Mouse (Mus musculus) heart, embryonic 10.5 days (tissue): ENCODE results near the gene Palb2. TPM values are rescaled to one million over a fixed set of nuclear protein-coding genes. Genes with fewer than 3 reads are reported as not detected.

Experiments used
- DNase-seq: peaks from one replicate; pipeline ENCODE4 v3.0.0-alpha.2; 2017; ENCODE audit warnings: low spot score
- H3K27ac ChIP-seq: fragments of 300-500 bp; sonication (generic); 2 replicates; pipeline ENCODE4 v1.5.1; 2016; ENCODE audit warnings: mild to moderate bottlenecking
- H3K27me3 ChIP-seq: fragments of 300-500 bp; sonication (generic); 2 replicates; pipeline ENCODE4 v1.6.1; 2016; ENCODE audit warnings: mild to moderate bottlenecking; ENCODE audit not compliant: poor library complexity, insufficient read depth, severe bottlenecking
- H3K36me3 ChIP-seq: fragments of 300-500 bp; sonication (generic); 2 replicates; pipeline ENCODE4 v1.6.1; 2016; ENCODE audit warnings: mild to moderate bottlenecking, moderate library complexity
- H3K4me1 ChIP-seq: fragments of 300-500 bp; sonication (generic); 2 replicates; pipeline ENCODE4 v1.6.1; 2016; ENCODE audit warnings: mild to moderate bottlenecking
- H3K4me3 ChIP-seq: fragments of 300-500 bp; sonication (generic); 2 replicates; pipeline ENCODE4 v1.5.1; 2016; ENCODE audit warnings: mild to moderate bottlenecking, moderate library complexity
- H3K9me3 ChIP-seq: fragments of 300-500 bp; sonication (generic); 2 replicates; pipeline ENCODE4 v1.6.1; 2016; ENCODE audit warnings: mild to moderate bottlenecking, moderate library complexity
- WGBS: fragments of 180-500 bp; shearing (Covaris S2); methylation state at CpG from one replicate; pipeline ENCODE4 v1.1.7; 2016; 5-methylcytosine and 5-hydroxymethylcytosine counted together
- polyA plus RNA-seq: library from polyadenylated mRNA; unstranded; fragments of >200 nt; fragmentation: Nextera tagmentation; extraction: Ambion mirVana; gene quantifications from 2 replicates; pipeline ENCODE4 v1.2.1, GENCODE M21; 2016

Palb2 gene
- polyA plus RNA-seq = 13.4 and 17.9 TPM in 2 replicates

DNA sequence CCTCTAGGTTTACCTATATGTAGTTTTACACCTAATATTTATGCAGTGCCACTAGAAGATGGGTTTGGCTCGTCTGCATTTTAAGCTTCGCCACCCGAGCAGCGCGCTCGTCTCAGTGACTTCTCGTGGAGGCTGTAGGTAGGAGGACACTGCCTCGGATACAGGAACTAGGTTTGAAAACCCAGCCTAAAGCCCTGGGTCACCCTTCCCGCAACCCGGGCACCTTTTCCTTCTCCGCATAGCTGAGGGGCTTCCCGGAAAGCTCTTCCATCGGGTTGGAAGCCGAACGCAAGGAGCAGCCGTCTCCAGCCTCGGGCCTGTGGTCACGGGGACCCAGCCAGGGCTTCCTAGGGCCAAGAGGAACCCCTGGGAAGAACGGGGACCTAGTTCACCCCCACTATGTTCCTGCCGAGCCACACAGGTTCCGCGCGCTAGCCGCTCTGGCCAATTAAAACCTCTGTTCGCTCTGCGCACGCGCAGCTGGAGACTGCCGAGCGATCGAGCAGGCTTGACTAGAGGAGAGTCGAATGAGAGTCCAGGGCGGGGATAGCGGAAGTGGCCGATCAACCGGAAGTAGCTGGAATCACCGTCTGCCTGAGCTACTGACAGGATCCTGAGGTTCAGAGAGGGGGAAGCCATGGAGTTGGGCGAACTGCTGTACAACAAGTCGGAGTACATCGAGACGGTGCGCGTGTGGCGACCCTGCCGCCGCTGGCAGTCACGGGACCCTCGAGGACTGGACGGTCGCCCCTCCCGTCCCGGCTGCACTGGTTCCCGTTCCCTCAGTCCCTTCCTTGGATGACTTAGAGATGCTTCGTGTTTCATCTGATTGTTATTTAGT, at the start of gene Palb2, which contains the start of gene Dctn5:
TSS of gene Palb2 (minus strand) at position 489 of the 841 bp plus-strand sequence.
TSS of gene Dctn5 (plus strand) at position 545 of the 841 bp plus-strand sequence.
- no peaks in the 10 kb centered on the region for H3K9me3 ChIP-seq
- H3K4me1 ChIP-seq = peaks cover 12% of the 10 kb centered on the region
- WGBS = under 1% methylated on average over 54 of the region's 54 CpGs
- H3K27ac ChIP-seq = peak within 1 kb of the TSS; percentile 88
- H3K36me3 ChIP-seq = peaks cover 38% of the 10 kb centered on the region
- no peaks in the 10 kb centered on the region for H3K27me3 ChIP-seq
- peak within 1 kb of the TSS; percentile 85 for H3K4me3 ChIP-seq
- DNase-seq = peak; percentile 98

DNA sequence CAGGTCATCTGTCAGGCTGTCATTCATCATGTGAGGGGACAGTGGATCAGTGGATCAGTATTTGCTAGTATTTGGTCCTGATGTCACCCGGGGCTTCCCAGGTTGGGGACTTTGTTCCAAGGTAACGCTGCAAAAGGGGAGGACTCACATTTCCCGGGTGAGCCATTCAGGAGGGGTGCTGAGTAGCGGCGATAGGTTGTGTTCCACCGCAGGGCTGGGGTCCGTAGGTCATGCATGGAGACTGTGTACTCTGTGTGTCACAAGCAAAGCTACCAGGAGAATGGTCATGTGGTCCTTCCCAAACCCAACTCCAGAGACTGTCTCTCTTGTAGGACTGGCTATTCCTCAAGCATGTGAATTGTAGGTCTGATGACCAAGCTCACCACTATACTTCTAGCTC, 47.9 kb upstream of the Palb2 start:
- H3K27ac ChIP-seq = no peak overlapping the region
- whole genome bisulfite sequencing = 84% methylated on average over 7 of the region's 7 CpGs

DNA sequence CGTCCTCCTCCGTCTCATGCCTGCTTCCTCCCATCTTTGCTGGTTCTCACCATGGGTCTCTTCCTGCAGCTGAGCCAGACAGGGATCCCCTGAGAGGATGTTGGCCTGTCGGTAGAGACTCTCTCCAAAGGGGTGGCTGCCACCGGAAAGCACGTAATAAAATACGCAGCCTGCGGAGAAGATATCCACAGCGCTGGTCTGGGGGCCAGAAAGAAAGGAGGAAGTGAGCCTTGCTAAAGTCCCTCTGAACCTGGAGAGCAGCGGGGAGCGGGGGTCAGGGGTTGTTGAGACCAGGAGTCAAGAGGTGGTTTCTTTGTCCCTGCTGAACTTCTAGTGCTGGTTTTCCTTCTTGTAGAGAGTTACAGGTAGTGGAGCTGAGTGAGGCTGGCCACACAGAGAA, 38.8 kb upstream of the Palb2 start:
- Histone ChIP-seq H3K4me1 (no peaks in the 10 kb centered on the region), H3K27ac (no peak overlapping the region), H3K4me3 (no peak overlapping the region), H3K36me3 (peaks cover 40% of the 10 kb centered on the region), H3K27me3 (peaks cover 12% of the 10 kb centered on the region; the same call in 1 of the 2 replicates), H3K9me3 (no peaks in the 10 kb centered on the region)
- 73% methylated on average over 10 of the region's 10 CpGs for WGBS
- DNase-seq = no peak

More for the DNA sequence above, 47.9 kb upstream of the Palb2 start:
- H3K4me1 ChIP-seq = peaks cover 3% of the 10 kb centered on the region; the same call in 1 of the 2 replicates
- no peak for DNase-seq
- no peaks in the 10 kb centered on the region for H3K36me3 ChIP-seq
- H3K9me3 ChIP-seq = no peaks in the 10 kb centered on the region
- H3K4me3 ChIP-seq = no peak overlapping the region
- peaks cover 13% of the 10 kb centered on the region; the same call in 1 of the 2 replicates for H3K27me3 ChIP-seq

DNA sequence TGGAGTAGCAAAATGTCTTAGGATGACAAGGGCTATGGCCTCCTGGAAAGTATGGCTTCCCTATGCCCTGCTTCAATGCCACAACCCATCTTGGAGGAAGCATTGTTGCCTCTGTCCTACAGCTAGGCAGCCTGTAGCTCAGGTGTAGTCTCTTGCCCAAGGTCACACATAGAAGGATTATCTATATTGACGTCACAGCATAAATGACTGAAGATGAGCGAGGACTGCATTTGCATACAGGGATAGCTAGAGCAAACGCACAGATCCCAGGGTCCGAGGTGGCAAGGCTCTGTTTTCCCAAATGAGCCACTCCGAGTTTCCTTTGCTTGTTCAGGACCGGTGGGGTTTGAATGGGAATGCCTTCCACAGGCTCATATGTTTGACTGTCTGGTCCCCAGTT, 37.9 kb upstream of the Palb2 start:
- H3K4me3 ChIP-seq = no peak overlapping the region
- peaks cover 49% of the 10 kb centered on the region for H3K36me3 ChIP-seq
- H3K9me3 ChIP-seq = no peaks in the 10 kb centered on the region
- 0 out of 2 replicates have a peak, but pooled peaks cover 6% of the 10 kb centered on the region for H3K27me3 ChIP-seq
- H3K27ac ChIP-seq = no peak overlapping the region
- 84% methylated on average over 6 of the region's 6 CpGs for WGBS
- no peaks in the 10 kb centered on the region for H3K4me1 ChIP-seq
- no peak for DNase-seq

DNA sequence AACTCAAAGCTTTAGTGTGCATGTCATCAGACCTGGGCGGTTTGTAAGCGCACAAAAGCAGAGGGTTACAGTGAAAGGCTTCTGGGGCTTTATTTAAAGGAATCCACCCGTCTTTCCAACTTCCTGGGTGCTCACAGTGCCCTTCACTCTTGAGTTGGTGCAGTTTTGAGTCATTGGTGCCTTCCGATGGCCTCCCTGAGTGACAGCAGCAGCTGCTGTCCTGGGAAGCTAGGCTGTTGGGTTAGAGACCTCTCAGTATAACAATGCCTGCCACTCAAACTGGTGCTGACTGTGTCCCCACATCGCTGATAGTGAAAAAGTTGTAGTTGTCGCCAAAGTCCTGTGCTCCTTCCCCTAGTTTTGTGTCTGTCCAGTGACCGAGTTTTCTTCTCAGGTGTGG, 34.4 kb upstream of the Palb2 start:
- Histone ChIP-seq H3K9me3 (no peaks in the 10 kb centered on the region), H3K36me3 (peaks cover 83% of the 10 kb centered on the region), H3K27me3 (no peaks in the 10 kb centered on the region), H3K4me1 (no peaks in the 10 kb centered on the region), H3K27ac (no peak overlapping the region), H3K4me3 (no peak overlapping the region)
- DNase-seq = no peak
- WGBS = 90% methylated on average over 7 of the region's 7 CpGs

DNA sequence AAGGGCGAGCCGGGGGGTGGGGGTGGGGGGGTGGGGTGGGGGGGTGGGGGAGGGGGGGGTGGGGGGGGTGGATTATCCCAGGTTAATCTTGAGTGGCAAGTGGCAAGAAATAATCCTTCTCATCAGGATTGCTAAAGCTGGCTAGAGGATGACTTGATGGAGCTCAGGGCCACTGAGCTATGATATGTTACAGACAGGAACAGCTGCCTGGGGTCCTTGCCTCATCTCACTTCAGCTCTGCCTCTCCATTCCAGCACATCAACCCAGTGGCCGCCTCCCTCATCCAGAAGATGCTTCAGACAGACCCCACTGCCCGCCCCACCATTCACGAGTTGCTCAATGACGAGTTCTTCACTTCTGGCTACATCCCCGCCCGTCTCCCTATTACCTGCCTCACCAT, 31.0 kb upstream of the Palb2 start:
- H3K4me1 ChIP-seq = peaks cover 21% of the 10 kb centered on the region
- peaks cover 80% of the 10 kb centered on the region for H3K36me3 ChIP-seq
- WGBS = 91% methylated on average over 8 of the region's 8 CpGs
- no peak for DNase-seq
- H3K27ac ChIP-seq = no peak overlapping the region
- H3K9me3 ChIP-seq = no peaks in the 10 kb centered on the region
- no peaks in the 10 kb centered on the region for H3K27me3 ChIP-seq
- no peak overlapping the region for H3K4me3 ChIP-seq

DNA sequence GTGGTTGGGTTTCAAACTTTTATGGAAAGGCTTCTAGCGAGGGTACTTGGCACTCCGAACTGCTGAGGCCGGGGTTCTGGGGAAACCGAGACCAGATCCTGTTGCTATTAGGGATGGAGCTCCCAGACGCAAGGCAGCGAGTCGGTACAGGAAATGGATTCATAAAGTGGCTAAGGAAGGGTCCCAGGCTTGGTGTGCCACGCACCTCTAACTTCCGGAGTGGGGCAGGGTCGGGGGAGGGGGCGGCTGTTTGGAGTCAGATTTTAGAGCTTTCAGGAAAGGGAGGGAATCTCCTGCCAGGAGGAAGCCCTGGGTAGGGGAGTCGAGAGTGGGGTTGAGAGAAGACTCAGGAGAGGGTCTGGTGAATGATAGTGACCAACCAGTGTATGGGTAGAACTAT, 27.3 kb upstream of the Palb2 start:
- no peaks in the 10 kb centered on the region for H3K9me3 ChIP-seq
- DNase-seq = no peak
- peaks cover 37% of the 10 kb centered on the region for H3K4me1 ChIP-seq
- under 1% methylated on average over 12 of the region's 12 CpGs for WGBS
- H3K27me3 ChIP-seq = no peaks in the 10 kb centered on the region
- H3K27ac ChIP-seq = peak overlapping the region; percentile 90
- H3K36me3 ChIP-seq = peaks cover 43% of the 10 kb centered on the region
- peak overlapping the region; percentile 78 for H3K4me3 ChIP-seq

DNA sequence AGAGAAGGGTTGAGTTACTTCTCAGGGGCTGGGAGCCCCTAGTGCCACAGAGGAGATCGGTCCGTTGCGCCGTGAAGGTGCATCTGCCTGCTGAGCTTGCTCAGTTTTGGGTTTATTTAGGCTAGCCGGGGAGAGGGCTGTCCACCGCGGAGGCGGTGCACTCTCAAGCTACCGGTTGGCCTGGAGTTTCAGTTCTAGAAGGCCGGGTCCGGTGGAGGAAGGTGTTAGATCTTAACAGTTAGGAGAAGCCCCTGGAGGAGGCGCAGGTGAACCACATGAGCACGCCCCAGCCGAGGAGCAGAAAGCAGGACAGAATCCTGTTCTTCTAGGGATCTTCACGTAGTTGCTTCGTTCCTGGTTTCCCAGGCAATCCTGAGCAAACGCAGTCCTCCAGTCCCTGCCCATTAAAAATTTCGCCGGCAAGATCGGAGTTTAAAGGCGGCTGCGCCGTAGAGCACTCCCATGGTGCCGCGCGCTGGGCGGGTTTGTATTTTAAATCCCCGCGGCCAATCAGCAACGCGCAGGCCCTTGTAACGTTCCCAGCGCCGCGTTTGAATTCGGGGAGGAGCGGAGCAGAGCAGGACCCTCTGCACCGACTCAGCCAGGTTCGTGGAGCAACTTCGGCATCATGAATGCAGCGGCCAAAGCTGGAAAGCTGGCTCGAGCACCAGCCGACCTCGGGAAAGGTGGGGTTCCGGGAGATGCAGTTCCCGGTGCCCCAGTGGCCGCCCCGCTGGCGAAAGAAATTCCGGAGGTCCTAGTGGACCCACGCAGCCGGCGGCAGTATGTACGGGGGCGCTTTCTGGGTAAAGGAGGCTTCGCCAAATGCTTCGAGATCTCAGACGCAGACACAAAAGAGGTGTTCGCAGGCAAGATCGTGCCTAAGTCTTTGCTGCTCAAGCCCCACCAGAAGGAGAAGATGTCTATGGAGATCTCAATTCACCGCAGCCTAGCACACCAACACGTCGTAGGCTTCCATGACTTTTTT, 26.4 kb upstream of the Palb2 start, which contains the start of gene Plk1:
TSS of gene Plk1 (plus strand) at position 525 of the 988 bp plus-strand sequence.
- H3K27me3 ChIP-seq = no peaks in the 10 kb centered on the region
- H3K36me3 ChIP-seq = peaks cover 35% of the 10 kb centered on the region
- H3K4me1 ChIP-seq = peaks cover 37% of the 10 kb centered on the region
- H3K4me3 ChIP-seq = peak within 1 kb of the TSS; percentile 78
- H3K9me3 ChIP-seq = no peaks in the 10 kb centered on the region
- WGBS = under 1% methylated on average over 63 of the region's 63 CpGs
- peak; percentile 94 for DNase-seq
- peak within 1 kb of the TSS; percentile 90 for H3K27ac ChIP-seq

DNA sequence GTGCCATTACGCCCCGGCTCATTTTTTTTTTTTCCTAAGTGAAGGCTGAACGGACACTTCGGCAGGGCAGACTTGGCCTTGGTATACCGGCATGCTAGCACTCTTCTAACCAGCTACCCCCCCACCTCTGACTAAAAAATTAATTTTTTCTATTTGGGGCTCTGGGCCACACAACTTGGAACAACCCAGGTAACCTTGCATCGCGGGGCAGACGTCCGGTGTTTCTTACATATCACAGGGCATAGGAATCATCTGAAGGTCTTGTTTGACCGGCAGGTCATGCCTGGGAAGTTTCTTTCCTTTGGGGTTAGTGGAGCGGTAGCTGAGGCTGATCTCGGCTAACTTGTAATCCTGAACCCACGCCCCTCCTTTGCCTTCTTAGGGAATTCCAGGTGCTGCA, 25.7 kb upstream of the Palb2 start:
- Histone ChIP-seq H3K4me1 (peaks cover 37% of the 10 kb centered on the region), H3K27me3 (no peaks in the 10 kb centered on the region), H3K4me3 (peak overlapping the region; percentile 78), H3K9me3 (no peaks in the 10 kb centered on the region), H3K27ac (peak overlapping the region; percentile 90), H3K36me3 (peaks cover 28% of the 10 kb centered on the region)
- DNase-seq = no peak
- WGBS = 7% methylated on average over 13 of the region's 13 CpGs

DNA sequence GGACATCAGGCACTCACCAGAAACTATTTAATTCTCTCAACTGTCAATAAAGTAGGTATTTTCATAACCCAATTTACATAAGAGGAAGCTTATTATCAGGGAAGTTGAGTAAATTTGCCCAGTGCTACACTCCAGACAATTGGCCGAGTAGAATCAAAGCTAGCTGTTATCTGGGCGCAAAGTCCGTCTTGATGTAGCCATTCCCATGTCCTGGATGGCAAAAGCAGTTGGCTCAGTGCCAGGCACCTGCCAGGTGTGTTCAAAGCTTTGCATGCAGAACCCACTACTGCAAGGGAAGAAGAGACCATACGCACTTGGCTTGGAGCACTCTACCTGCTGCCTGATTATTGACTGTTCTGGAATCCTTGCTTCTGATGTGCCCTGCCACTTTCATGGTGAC, 19.7 kb upstream of the Palb2 start:
- WGBS = 83% methylated on average over 4 of the region's 4 CpGs
- no peak overlapping the region for H3K27ac ChIP-seq
- H3K36me3 ChIP-seq = peaks cover 24% of the 10 kb centered on the region
- no peaks in the 10 kb centered on the region for H3K27me3 ChIP-seq
- peaks cover 3% of the 10 kb centered on the region for H3K4me1 ChIP-seq
- H3K4me3 ChIP-seq = no peak overlapping the region
- H3K9me3 ChIP-seq = no peaks in the 10 kb centered on the region
- no peak for DNase-seq

DNA sequence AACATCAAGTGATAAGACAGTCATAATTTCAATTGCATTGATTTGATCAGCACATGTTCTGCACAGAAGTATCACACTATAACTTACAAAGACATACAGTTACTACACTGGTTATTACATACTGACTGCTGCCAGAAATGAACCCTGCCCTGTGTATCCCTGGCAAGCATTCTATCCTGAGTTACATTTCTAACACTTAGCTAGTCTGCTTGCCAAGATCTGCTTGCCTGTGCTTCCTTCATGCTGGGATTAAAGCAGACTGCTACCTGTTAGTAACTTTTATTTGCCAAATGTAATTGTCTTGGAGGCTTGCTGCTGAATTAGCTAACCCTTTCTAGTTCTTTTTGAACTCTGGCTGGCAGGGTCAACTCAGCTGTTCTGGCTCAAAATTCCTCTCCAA, 8.2 kb upstream of the Palb2 start:
- no peak overlapping the region for H3K27ac ChIP-seq
- H3K27me3 ChIP-seq = no peaks in the 10 kb centered on the region
- peaks cover 87% of the 10 kb centered on the region for H3K36me3 ChIP-seq
- no peak overlapping the region for H3K4me3 ChIP-seq
- H3K4me1 ChIP-seq = no peaks in the 10 kb centered on the region
- no peaks in the 10 kb centered on the region for H3K9me3 ChIP-seq
- no peak for DNase-seq

DNA sequence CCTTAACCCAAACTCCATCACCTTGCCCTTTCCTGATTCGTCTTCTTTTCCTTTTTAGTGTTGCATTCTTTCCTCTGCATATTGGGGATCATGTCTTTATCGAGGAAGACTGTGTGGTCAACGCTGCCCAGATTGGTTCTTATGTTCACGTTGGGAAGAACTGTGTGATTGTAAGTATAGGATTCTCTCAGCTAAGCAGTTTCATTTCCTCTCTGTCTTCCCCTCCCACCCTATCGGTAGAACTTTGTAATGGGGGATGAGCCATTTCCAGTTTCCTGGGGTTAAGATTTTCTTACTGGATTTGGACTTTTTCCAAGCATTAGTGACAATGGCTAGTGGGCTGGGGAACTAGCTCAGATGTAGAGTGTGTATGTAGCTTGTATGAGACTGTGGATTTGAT, 5.4 kb upstream of the Palb2 start:
- Histone ChIP-seq H3K27ac (no peak overlapping the region), H3K4me3 (no peak overlapping the region), H3K36me3 (peaks cover 76% of the 10 kb centered on the region), H3K9me3 (no peaks in the 10 kb centered on the region), H3K4me1 (peaks cover 5% of the 10 kb centered on the region), H3K27me3 (no peaks in the 10 kb centered on the region)
- 95% methylated on average over 5 of the region's 5 CpGs for WGBS
- DNase-seq = no peak

DNA sequence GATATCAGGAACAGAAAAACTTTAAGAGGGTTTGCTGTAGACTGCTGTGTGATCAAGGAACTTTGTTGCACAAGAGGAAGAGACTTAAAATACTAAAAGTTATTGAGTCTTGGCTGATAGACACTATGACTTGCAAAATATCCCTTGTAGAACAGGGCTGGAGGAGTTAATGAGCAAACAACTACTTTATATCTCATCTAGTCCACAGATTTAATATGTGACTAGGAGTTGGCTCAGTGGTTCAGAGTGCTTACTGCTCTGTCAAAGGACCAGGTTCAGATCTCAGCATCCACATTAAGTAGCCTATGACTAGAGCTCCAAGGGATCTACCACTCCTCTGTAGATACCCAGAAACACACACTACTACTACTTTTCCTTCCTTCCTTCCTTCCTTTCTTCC, 4.3 kb upstream of the Palb2 start:
- Histone ChIP-seq H3K27ac (no peak overlapping the region), H3K36me3 (peaks cover 68% of the 10 kb centered on the region), H3K4me3 (no peak overlapping the region), H3K27me3 (no peaks in the 10 kb centered on the region), H3K4me1 (peaks cover 7% of the 10 kb centered on the region), H3K9me3 (no peaks in the 10 kb centered on the region)
- DNase-seq = no peak
